Mouse (Mus musculus): ENCODE results near the gene Fads2.
A peak's percentile ranks its signal among the peaks of the same experiment; 100 is the strongest.

Fads2 gene

DNA sequence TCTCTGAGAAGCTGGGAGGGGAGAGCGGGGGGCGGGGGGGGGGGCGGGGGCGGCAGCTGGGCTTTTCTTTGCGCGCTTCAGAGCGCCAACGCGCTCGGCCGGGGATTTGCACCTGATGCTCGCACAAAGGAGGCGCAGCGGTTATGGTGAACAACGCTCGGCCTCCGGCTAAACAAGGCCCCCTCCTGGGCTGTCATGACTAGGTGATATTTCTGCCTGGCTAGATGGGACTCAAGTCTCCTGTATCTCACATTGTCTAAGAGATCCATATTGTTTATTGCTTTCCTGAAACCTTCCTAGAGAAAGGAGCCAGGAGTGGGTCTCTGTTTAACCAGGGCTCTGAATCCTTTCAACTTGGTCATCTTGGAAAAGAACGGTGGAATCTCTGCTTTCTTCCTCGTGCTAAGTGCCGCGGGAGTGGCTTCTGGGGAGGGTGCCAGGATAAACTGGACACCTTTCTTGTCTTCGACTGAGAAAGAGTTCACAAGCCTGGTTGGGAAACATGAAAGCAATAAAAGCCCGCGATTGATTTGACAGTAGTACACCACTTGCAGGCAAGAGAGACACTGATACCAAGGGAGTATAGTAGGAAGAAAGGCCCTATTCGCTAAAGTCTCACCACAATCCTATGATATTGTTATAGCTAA is 631 bp upstream of the Fads2 start:
- DNase-seq, result peak; percentile 71

DNA sequence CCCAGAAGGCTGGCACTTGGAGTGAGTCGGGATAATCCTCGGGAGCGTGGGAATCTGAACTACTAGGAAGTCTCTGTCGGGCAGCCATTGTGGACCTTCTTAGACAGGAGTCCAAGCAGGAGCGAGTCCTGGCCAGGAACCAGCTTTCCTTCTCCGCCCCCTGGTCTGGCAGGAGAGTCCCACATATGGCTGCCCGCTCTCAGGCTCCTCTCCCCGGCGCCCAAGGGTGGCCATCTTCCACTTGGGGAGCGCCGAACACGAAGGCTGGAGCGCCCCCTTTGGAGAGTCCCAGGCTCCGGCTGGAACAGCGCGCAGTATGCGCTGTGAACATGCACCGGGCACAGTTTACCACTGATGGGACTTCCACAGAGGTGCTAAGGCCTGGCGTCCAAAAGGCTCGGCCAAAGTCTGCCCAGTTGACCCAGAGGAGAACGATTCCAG is 895 bp downstream of the Fads2 start:
- peak; percentile 83 for DNase-seq

DNA sequence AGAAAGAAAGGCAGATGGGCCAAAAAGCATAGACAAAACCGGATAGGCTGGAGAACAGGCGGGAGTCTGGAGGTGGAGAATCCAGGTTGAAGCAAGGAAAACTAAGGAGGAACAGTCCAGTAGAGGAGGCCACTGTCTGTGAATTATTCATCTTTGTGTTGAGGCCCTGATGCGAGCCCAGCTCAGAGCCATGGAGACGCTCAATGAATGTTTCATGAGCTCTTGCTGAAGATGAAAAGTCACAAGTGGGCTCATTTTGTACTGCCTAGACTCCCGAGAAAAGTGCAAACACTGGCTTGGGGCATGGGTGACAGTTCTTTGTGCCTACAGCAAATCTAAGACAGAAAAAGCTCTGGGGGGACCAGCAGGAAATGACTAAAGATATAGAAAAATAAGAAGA is 3.7 kb downstream of the Fads2 start:
- no peak for DNase-seq

DNA sequence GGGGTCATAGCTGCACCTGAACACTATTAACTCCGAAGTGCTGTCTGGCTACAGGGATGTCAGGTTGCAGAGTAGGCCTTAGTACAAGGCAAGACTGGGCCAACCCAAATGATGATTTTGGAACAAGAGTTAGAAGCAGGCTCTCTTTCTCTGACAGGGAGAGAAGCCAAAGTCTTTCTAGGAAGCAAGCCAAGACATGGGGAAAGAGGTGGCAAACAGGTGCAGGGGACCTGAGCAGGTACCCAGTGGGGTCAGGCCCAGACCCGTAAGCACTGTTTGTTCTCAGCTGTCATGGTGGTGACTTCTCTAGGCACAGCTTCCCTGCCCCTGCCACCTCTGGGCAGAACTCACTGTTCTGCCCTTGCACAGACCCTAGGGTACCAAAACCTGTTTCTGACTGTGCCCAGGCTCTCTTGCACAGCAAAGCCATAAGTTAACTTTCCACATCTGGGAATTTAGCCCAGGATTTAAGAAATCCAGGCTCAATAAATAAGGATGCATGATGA is 5.1 kb downstream of the Fads2 start:
- DNase-seq, result no peak

DNA sequence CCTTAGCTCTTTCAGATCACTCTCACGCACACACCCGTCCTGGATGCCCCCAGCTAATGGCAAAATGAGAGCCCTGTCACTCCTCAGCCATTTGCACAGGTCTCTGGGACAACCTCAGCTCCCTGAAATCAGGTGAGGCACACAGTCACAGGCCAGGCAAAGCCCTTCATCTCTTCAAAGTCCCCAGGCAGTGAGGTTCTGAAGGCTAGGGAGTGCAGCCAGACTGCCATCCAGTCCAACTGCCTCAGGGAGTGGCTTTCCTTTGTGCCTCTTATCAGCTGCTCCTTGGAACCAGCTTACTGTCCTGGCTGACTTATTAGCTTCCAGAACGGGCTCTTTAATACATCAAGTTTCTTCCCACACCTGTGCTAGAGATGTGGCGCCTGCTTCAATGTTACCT is 6.9 kb downstream of the Fads2 start:
- no peak for DNase-seq

DNA sequence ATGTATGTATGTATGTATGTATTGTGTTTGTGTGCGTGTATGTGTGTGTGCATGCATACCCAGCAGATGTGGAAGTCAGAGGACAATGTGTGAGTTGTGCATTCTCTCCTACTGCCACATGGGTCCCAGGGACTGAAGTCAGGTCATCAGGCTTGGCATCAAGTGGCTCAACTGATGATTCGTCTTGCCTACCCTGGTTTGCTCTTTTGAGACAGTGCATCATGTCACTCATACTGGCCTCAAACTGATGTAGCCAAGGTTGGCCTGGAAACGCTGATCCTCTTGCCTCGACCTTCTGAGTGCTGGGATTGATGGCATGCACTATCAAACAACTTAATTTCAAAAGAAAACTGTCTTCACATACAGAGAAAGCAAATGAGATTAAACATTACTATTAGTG is 7.7 kb downstream of the Fads2 start:
- no peak for DNase-seq

DNA sequence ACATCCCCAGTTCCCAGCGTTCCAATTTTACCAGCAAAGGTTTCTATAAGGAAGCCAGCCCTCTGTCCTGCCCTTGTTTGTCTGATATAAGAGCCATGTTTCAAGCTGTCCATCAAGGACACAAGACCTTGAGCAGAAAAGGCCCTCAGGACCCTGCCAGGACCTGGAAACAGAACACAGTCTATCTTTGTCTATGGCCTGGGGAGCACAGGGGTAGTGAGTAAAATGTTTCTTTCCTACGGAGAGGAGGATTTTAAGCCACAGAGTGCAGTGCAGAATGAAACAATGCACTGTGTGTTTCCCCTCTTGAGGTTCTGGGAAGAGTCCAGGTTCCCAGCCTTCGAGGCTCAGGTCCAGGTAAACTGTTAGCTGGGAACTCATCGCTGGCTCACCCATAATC is 14.6 kb downstream of the Fads2 start:
- no peak for DNase-seq

DNA sequence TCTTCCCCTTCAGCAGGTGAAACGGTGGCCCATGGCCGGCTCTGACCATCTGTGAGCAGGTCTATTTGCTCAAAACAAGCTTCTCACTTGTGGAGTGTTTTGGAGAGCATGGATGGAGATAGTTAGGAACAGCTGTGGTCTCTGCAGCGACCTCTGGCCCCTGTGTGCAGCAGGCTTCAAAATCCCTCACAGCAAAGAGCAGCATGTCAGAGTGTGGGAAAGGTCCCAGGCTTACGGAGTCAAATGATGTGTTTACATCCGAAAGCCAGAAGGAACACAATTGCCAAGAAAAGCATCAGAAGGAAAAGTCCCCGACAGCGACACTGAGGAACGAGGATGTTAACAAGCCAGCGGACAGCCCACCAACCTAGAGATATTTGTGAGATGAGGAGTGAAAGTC is 16.1 kb downstream of the Fads2 start:
- no peak for DNase-seq

DNA sequence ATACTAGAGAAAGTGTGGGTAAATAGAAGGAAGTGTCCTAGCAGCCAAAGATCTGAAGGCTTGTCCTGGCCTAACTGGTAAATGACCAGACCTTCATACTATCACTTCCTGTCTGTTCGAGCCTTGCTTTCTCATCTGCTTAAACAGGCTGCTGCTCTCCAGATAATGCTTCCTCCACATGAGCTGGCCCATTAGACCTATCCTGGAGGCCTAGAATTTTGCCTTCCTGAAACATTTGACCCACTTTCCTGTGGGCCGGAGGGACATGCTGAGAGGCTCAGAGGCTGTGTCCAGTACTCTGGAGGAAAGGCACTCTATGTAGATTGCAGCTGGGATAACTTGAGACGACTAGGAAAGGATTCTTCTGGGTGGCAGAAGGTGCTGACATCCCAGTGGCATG is 19.4 kb downstream of the Fads2 start:
- no peak for DNase-seq

DNA sequence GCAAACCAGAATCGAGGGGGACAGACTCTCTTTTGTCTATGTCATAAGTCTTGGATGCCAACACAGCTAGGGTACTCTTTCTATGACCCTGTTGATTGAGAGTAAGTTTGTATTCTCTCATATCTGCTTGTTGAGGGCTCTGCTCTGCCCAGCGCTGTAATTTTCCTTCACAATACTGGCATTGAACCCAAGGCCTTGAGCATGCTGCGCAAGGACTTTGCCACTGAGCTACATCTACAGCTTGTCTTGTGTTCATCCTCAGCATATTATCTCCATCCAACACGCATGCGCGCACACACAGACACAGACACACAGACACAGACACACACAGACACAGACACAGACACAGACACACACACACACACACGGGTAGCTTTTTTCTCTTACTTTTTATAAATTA is 21.2 kb downstream of the Fads2 start:
- no peak for DNase-seq

DNA sequence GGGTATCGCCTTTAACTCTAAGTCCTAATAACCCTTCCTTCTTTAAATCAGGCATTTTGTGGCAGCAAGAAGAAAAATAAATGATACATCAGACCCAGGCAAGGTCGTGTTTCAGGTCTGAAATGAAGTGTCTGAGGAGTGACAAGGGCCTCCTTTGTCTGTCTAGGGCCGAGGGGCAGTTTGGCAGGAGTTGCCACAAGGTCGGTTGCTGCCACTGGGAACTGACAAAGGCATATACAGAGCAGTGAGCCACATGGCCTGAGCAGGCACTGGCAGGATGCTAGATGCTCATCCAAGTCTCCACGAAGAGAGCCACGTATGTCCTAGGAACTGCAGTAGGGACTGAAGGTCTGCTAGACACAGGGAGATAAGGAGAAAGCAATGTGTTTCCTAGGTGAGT is 23.2 kb downstream of the Fads2 start:
- DNase-seq, result no peak

DNA sequence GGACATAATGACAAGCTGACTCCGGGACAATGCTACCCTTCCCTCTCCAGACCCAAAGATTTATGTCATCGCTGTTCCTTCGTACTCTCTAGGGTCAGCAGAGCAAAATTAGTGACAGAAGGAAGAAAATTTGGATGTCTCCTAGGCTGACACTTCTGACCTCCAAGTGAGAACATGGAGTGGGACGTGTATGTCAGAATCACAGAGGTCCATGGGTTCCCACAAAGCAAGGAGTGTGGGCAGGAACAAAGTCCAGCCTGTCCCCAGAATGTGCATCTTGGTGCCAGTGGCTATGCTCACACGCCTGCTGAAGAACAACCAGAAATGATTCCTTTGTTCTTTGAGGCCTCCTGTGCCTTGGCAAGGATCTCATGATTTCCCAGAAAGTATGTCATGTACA is 28.4 kb downstream of the Fads2 start:
- no peak for DNase-seq

DNA sequence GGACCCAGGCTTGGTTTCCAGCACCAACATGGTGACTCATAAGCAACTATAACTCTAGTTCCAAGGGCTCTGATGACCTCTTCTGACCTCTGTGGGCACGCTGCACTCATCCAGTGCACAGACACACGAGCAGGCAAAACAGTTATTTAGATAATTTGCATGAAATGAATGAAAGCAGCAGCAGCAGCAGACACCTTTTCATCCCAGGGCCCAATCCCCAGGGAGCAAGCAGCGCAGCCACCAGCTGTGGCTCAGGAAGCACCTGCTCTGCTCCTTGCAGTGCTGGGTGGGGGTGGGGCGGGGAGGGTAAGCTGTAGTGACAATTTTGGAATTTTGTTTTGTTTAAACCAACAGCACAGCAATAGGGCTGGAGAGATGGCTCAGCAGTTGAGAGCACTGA is 29.7 kb downstream of the Fads2 start:
- DNase-seq, result no peak

DNA sequence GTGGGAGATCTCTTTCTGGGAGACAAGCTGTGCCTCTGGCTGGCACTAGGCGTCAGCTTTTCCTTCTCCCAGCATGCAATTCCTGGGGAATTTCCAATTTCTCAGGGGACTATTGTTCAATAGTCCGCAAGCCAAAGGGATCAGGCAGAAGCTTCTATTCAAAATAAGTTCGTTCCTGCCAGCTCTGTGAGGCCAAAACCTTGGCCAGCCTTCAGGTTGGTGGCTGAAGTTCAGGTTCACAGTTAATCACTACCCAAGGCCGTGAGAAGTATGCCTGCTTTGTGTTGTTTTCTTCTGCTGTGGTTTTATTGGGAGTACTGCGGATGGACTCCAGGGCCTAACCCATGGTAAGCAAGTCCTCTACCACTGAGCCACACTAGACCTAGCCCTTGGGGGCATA is 30.4 kb downstream of the Fads2 start:
- DNase-seq, result no peak

DNA sequence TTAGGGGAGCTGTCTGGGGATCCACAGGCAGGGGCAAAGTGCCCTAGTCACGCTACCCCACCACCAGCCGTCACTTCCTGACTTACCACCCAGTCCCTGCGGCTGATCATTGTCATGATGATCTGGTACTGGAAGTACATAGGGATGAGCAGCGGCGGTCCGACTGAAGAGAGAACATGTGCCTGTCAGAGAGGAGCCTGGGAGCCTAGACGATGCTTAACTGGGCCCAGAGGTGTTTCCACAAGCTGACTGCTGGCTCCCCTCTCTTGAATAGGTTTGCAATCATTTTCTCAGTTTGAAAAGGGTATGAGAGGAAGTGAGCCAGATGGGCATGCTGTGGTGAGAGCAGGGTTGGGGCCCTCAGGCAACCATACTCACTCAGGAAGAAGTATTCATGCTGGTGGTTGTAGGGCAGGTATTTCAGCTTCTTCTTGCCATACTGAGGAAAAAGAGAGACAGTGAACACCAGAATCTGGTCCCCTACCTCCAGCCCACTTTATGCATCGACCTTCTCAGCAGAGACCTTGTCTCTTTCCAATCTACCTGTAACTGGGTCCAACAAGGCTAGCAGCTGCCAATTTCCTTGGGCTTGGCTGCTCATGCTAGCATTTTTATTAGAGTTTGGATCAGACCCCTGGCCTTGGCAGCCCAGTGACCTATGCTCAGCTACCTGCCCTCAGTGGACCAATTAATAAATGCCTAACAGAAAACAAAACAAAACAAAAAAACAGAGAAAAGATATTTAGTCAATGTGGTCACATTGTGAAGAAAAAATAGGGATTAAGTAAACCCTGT is 31.2 kb downstream of the Fads2 start:
- peak; percentile 54 for DNase-seq

DNA sequence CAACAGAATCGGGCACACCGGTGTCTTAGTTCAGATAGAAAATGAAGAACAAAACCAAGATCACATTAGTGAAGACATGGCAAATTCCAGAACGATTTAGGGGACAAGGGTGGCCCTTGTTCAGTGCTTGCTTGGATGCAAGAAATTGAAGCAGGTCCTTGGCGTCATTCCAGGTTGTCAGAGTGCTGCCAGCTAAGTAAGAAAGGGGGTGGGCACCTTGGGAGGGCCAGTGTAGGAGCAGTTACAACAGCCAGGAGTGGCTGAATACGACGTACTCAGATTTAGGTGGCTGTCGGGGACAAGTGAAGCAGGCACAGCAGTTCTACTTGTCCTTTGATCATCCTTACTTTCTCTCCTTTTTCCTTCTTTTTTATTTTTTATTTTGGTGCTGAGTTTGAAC is 33.8 kb downstream of the Fads2 start:
- DNase-seq, result no peak

DNA sequence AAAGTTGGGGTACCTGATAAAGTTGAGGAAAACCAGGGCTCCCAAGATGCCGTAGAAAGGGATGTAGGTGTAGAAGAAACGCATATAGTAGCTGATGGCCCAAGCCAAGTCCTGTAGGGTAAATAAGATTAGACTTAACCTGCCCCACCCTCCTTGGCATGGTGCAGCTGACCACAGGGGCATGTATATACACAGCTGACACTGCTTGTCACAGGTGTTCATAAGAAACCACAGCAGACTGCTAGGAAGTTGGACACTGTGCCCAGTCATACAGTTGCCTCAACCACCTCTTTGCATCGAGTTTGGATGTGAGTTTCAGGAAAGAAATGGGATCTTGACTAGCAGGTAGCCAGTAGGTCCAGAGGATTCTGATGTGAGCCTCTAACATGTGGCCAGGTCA is 35.0 kb downstream of the Fads2 start:
- DNase-seq, result no peak

DNA sequence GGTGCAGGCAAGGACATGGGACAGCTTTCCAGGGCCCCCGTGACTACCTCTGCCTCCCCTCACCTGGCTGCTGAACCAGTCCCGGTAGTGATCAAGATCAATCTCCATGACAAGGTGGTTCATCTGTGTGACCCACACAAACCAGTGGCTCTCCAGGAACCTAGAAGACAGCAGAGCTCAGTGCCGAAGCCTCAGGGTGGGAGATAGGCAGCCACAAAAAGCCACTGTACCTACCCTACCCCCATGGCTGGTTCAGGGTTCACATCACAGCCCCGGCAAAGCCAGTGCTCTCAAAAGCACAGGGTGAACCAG is 35.4 kb downstream of the Fads2 start:
- no peak for DNase-seq

DNA sequence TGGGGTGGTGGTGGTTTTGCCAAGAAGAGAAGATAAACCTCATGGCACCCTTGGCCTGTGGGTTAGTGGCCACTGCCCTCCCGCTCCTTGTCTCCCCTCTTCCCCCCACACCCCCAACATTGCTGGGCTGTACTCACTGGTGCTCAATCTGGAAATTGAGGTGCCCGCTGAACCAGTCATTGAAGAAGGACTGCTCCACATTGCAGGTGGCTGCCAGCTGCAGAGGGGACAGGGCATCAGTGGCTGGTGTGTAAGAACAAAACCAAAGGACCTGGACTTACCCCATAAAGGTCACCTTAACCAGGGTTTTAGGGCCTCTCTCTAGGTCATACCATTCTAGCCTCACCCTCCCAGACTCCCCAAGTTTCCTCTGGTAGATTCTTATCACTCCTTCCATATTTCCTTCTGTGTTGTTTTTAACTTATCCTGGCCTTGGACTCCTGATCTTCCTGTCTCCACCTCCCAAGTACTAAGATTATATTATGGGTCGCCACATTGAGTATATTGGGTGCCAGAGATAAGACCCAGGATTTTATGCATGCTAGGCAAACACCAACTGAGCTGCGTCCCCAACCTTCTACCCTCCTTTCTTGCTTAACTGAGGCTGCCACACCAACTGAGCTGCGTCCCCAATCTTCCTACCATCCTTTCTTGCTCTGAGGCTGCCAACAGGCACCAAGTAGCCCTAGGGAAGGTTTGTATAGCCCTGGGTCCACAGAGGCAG is 35.9 kb downstream of the Fads2 start:
- DNase-seq, result no peak

DNA sequence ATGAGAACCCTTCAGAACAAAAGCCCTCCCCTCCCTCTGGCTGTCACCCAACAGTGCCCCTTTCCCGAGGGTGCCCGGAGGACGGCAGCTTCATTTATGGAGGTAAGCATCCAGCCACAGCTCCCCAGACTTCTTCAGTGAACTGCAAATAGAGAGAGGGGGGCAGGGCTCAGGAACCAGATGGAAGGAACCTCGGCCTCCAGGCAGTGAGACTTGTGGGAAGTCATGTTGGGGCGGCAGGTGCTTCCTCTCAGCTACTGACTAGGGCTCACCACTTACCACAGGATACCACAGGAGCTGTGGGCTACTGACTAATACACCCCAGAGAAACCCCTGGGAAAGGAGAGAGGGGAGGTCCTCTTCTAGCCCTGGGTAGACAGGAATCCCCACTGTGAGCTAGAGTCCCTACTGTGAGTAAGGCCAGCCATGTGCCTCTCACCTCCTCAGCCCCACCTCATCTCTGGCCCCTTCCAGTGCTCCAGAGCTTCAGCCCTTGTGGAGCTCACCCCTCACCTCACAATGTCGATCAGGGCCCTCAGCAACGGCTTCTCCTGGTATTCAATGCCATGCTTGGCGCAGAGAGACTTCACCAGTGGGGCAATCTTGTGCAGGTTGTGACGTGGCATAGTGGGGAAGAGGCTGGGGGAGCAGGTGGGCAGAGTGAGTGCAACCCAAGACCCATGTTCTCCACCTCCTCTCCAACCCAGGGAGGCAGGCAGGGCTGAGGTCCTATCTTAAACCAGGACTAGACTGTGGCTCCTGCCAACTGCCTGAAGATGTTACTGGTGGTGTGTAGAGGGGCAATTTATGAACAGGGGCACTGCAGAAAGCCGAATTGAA is 37.2 kb downstream of the Fads2 start:
- peak; percentile 80 for DNase-seq

DNA sequence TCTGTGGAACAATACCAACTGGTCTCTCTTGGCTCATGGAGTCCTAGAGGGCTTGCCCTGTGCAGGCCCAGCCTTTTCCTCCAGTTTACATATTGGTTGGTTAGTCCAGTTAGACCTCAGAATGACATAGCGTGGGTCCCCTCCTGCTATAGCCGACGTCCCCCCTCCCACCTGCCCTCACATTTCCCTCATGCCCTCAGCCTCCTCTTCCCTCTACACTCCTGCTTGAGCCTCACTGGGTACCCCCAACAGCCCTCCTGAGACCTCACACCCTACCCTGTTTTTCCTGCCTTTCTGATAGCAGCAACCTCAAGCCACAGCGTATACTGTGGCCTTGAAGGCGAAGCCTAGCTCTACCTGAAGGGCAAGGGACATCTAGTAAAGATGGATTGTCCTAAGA is 38.7 kb downstream of the Fads2 start:
- no peak for DNase-seq

DNA sequence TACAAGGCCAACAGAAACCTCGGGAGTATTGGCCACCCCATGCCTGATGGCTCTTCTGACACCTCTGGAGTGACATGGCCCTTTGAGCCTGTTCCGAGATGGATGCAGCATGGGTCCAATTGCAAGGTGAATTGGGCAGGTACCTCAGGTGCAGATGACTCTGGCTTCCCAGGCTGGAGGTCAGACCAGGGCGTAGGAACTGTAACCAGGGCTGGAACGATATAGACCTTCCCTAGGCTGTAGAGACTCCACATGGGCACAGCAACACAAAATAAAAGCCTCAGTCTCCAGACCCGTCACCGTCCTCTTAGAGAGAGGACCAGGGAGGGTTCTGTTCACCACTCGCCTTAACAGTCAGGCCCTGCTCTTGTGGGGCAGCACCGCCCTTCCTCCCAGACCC is 39.3 kb downstream of the Fads2 start:
- no peak for DNase-seq

DNA sequence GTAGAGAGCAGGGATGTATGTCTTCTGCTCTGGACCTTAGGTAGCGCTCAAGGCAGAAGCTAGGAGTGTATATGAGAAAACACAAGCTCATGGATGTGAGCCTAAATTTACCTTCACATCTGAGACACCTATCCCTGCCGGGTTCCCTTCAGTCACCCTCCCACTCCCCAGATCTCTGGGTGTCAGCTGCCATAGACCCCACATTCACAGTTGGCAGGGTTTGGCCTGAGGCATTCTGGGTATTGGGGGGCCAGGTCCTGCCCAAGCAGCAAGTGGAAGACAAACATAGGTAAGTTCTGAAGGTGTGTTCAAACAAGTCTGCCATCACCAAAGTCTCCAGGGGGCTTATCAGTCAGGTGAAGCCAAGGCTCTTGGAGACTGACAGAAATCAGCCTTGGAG is 39.9 kb downstream of the Fads2 start:
- no peak for DNase-seq

Measured in thymus, postnatal 14 days (tissue).